ENCODE assay signal across 24 mouse cellular contexts in genomic region chr15:31585238-31585637, GRCm38 (mm10). TPM values are rescaled to one million over a fixed set of nuclear protein-coding genes. Genes with fewer than 3 reads are reported as not detected.
A peak's percentile ranks its signal among the peaks of the same experiment; 100 is the strongest.
DNase-seq lines count a peak whose midpoint lies in the region; ATAC-seq lines count a peak whose summit lies in the region.
"Had no signal": no experiment of that assay in that cellular context is flagged by ENCODE, and none has a peak within 500 bp of the region (broad histone marks: within the 10 kb centered on the region; RNA-seq: fewer than 3 reads in every experiment).

No protein-coding gene starts in this region.

- no peak overlapping the region for H3K4me2 ChIP-seq in embryonic facial prominence, embryonic 14.5 days (ENCODE audit: low read depth, low read length)
- H3K4me2 ChIP-seq in heart, embryonic 13.5 days = peak overlapping the region; percentile 7; the same call in 1 of the 2 replicates
- no peak overlapping the region for H3K4me2 ChIP-seq in neural tube, embryonic 15.5 days
- H3K4me2 ChIP-seq: embryonic facial prominence, embryonic 13.5 days; forebrain, embryonic 12.5 days; hindbrain, embryonic 13.5 days; intestine, embryonic 15.5 days; limb, embryonic 15.5 days; neural tube, embryonic 13.5 days had no signal

- H3K27ac ChIP-seq in embryonic facial prominence, embryonic 14.5 days (replicated peaks; ENCODE audit: low read depth, low read length) = no peak overlapping the region
- no peak overlapping the region for H3K27ac ChIP-seq in embryonic facial prominence, embryonic 10.5 days (replicated peaks)
- no peak overlapping the region for H3K27ac ChIP-seq in heart, embryonic 13.5 days (replicated peaks)
- no peak overlapping the region for H3K27ac ChIP-seq in neural tube, embryonic 15.5 days (replicated peaks)
- H3K27ac ChIP-seq: embryonic facial prominence, embryonic 13.5 days; forebrain, embryonic 12.5 days; heart, embryonic 10.5 days; hindbrain, embryonic 13.5 days; intestine, embryonic 15.5 days; kidney, postnatal 0 days; limb, embryonic 15.5 days; macrophage; neural tube, embryonic 13.5 days; stomach, postnatal 0 days had no signal

- H3K4me1 ChIP-seq in embryonic facial prominence, embryonic 14.5 days (ENCODE audit: control insufficient read depth, insufficient read depth, low read length) = no peaks in the 10 kb centered on the region
- H3K4me1 ChIP-seq in embryonic facial prominence, embryonic 10.5 days = no peaks in the 10 kb centered on the region
- peaks cover 25% of the 10 kb centered on the region for H3K4me1 ChIP-seq in heart, embryonic 13.5 days
- H3K4me1 ChIP-seq in neural tube, embryonic 15.5 days = no peaks in the 10 kb centered on the region
- H3K4me1 ChIP-seq: embryonic facial prominence, embryonic 13.5 days; forebrain, embryonic 12.5 days; hindbrain, embryonic 13.5 days; intestine, embryonic 15.5 days; limb, embryonic 15.5 days; neural tube, embryonic 13.5 days had no signal

- 78% methylated on average over 7 of the region's 7 CpGs for WGBS in embryonic facial prominence, embryonic 14.5 days
- 85% methylated on average over 7 of the region's 7 CpGs for WGBS in embryonic facial prominence, embryonic 10.5 days
- 44% methylated on average over 7 of the region's 7 CpGs for WGBS in heart, embryonic 13.5 days
- WGBS in neural tube, embryonic 15.5 days = 88% methylated on average over 7 of the region's 7 CpGs

- no peak for ATAC-seq in embryonic facial prominence, embryonic 14.5 days (ENCODE audit: low read depth)
- no peak for ATAC-seq in heart, embryonic 13.5 days (ENCODE audit: extremely low read depth, insufficient number of reproducible peaks, low FRiP score, low TSS enrichment)
- no peak for ATAC-seq in neural tube, embryonic 15.5 days (ENCODE audit: low FRiP score)
- ATAC-seq: intestine, embryonic 15.5 days; Patski had no signal

- H3K27me3 ChIP-seq in embryonic facial prominence, embryonic 14.5 days (replicated peaks; ENCODE audit: control insufficient read depth, insufficient read depth, low read length) = no peaks in the 10 kb centered on the region
- H3K27me3 ChIP-seq in embryonic facial prominence, embryonic 10.5 days (replicated peaks; ENCODE audit: low read depth, poor library complexity, severe bottlenecking) = no peaks in the 10 kb centered on the region
- no peaks in the 10 kb centered on the region for H3K27me3 ChIP-seq in heart, embryonic 13.5 days (replicated peaks)
- H3K27me3 ChIP-seq in neural tube, embryonic 15.5 days (replicated peaks) = no peaks in the 10 kb centered on the region
- H3K27me3 ChIP-seq: embryonic facial prominence, embryonic 13.5 days; forebrain, embryonic 12.5 days; hindbrain, embryonic 13.5 days; intestine, embryonic 15.5 days; limb, embryonic 15.5 days; neural tube, embryonic 13.5 days; Patski had no signal

- no peaks in the 10 kb centered on the region for H3K9me3 ChIP-seq in embryonic facial prominence, embryonic 14.5 days (ENCODE audit: control insufficient read depth, low read length)
- H3K9me3 ChIP-seq in embryonic facial prominence, embryonic 10.5 days = no peaks in the 10 kb centered on the region
- no peaks in the 10 kb centered on the region for H3K9me3 ChIP-seq in heart, embryonic 13.5 days
- H3K9me3 ChIP-seq in neural tube, embryonic 15.5 days (replicated peaks) = no peaks in the 10 kb centered on the region
- H3K9me3 ChIP-seq: embryonic facial prominence, embryonic 13.5 days; forebrain, embryonic 12.5 days; heart, embryonic 10.5 days; hindbrain, embryonic 13.5 days; intestine, embryonic 15.5 days; limb, embryonic 15.5 days; neural tube, embryonic 13.5 days had no signal

- H3K9ac ChIP-seq in embryonic facial prominence, embryonic 14.5 days (ENCODE audit: low read depth, low read length) = no peak overlapping the region
- 0 out of 2 replicates have a peak overlapping the region, but pooled peaks have one; percentile 16 for H3K9ac ChIP-seq in heart, embryonic 13.5 days
- H3K9ac ChIP-seq in neural tube, embryonic 15.5 days (replicated peaks) = no peak overlapping the region
- H3K9ac ChIP-seq: embryonic facial prominence, embryonic 13.5 days; forebrain, embryonic 12.5 days; hindbrain, embryonic 13.5 days; intestine, embryonic 15.5 days; limb, embryonic 15.5 days; neural tube, embryonic 13.5 days had no signal

- intact Hi-C loops in heart, postnatal 25 days (cut with DNase I) = loop anchor here (5.0 kb wide), 2 partner anchors 53 to 103 kb away; partner anchors contain the start of gene March6

- peaks cover 14% of the 10 kb centered on the region for H3K36me3 ChIP-seq in embryonic facial prominence, embryonic 14.5 days (ENCODE audit: control insufficient read depth, insufficient read depth, low read length)
- H3K36me3 ChIP-seq in embryonic facial prominence, embryonic 10.5 days (replicated peaks) = peaks cover 19% of the 10 kb centered on the region
- H3K36me3 ChIP-seq in heart, embryonic 13.5 days = peaks cover 19% of the 10 kb centered on the region
- H3K36me3 ChIP-seq in neural tube, embryonic 15.5 days = peaks cover 14% of the 10 kb centered on the region

- no peak overlapping the region for H3K4me3 ChIP-seq in embryonic facial prominence, embryonic 14.5 days (ENCODE audit: low read depth, low read length)
- H3K4me3 ChIP-seq in embryonic facial prominence, embryonic 10.5 days = no peak overlapping the region
- no peak overlapping the region for H3K4me3 ChIP-seq in heart, embryonic 13.5 days
- no peak overlapping the region for H3K4me3 ChIP-seq in neural tube, embryonic 15.5 days (replicated peaks)
- H3K4me3 ChIP-seq: embryonic facial prominence, embryonic 13.5 days; forebrain, embryonic 12.5 days; heart, embryonic 10.5 days; hindbrain, embryonic 13.5 days; intestine, embryonic 15.5 days; limb, embryonic 15.5 days; neural tube, embryonic 13.5 days had no signal

- peak; percentile 37 for DNase-seq in embryonic facial prominence, embryonic 14.5 days (ENCODE audit: low spot score)
- DNase-seq in embryonic facial prominence, embryonic 10.5 days (ENCODE audit: low spot score) = no peak
- DNase-seq in heart, postnatal 25 days (ENCODE audit: low spot score) = no peak
- DNase-seq in right cerebral cortex, adult 18-20 months = peak; percentile 69
- DNase-seq in right cerebral cortex, postnatal 25 days = no peak
- no peak for DNase-seq in lung, postnatal 14 days
- DNase-seq: cerebellum, adult 11-12 months; cerebellum, postnatal 36 days; gastrocnemius, postnatal 10 days; lung, adult 18-20 months; thymus, postnatal 14 days had no signal

RNA-seq across cellular contexts. Expression of gene Cct5, which starts 16.4 kb away (rescaled TPM):
- 494 and 532 TPM in 2 replicates for polyA plus RNA-seq in embryonic facial prominence, embryonic 14.5 days (2014; fragmentation: Nextera tagmentation; extraction: Ambion mirVana)
- polyA plus RNA-seq in embryonic facial prominence, embryonic 10.5 days (2016; fragmentation: Nextera tagmentation; extraction: Ambion mirVana) = 782 and 839 TPM in 2 replicates
- 362 and 387 TPM in 2 replicates for polyA plus RNA-seq in heart, embryonic 13.5 days (2015; fragmentation: Nextera tagmentation; extraction: Ambion mirVana)
- total RNA-seq in heart, postnatal 25 days (2021) = 100 to 1,000 TPM; 147 to 158 TPM
- 473 and 502 TPM in 2 replicates for polyA plus RNA-seq in neural tube, embryonic 15.5 days (2015; fragmentation: Nextera tagmentation; extraction: Ambion mirVana)

RNA-seq across cellular contexts. Expression of gene Fam173b, which starts 16.4 kb away (rescaled TPM):
- 11.7 and 16.2 TPM in 2 replicates for polyA plus RNA-seq in embryonic facial prominence, embryonic 14.5 days (2014; fragmentation: Nextera tagmentation; extraction: Ambion mirVana)
- 13.4 and 14.7 TPM in 2 replicates for polyA plus RNA-seq in embryonic facial prominence, embryonic 10.5 days (2016; fragmentation: Nextera tagmentation; extraction: Ambion mirVana)
- 12.7 and 14.3 TPM in 2 replicates for polyA plus RNA-seq in heart, embryonic 13.5 days (2015; fragmentation: Nextera tagmentation; extraction: Ambion mirVana)
- 10 to 100 TPM; 19.6 to 22.9 TPM for total RNA-seq in heart, postnatal 25 days (2021)
- polyA plus RNA-seq in neural tube, embryonic 15.5 days (2015; fragmentation: Nextera tagmentation; extraction: Ambion mirVana) = 11.1 and 11.6 TPM in 2 replicates

RNA-seq across cellular contexts. Expression of gene Cmbl, which starts 20.0 kb away (rescaled TPM):
- 6.9 and 11.2 TPM in 2 replicates for polyA plus RNA-seq in embryonic facial prominence, embryonic 14.5 days (2014; fragmentation: Nextera tagmentation; extraction: Ambion mirVana)
- polyA plus RNA-seq in embryonic facial prominence, embryonic 10.5 days (2016; fragmentation: Nextera tagmentation; extraction: Ambion mirVana) = 2.3 and 2.5 TPM in 2 replicates
- 9.2 TPM in 2 replicates for polyA plus RNA-seq in heart, embryonic 13.5 days (2015; fragmentation: Nextera tagmentation; extraction: Ambion mirVana)
- 10 to 100 TPM; 28.0 to 31.2 TPM for total RNA-seq in heart, postnatal 25 days (2021)
- polyA plus RNA-seq in neural tube, embryonic 15.5 days (2015; fragmentation: Nextera tagmentation; extraction: Ambion mirVana) = 6.9 and 7.7 TPM in 2 replicates

RNA-seq across cellular contexts. Expression of gene March6, which starts 54.4 kb away (rescaled TPM):
- polyA plus RNA-seq in embryonic facial prominence, embryonic 14.5 days (2014; fragmentation: Nextera tagmentation; extraction: Ambion mirVana) = 33.8 and 35.5 TPM in 2 replicates
- polyA plus RNA-seq in embryonic facial prominence, embryonic 10.5 days (2016; fragmentation: Nextera tagmentation; extraction: Ambion mirVana) = 38.9 and 39.8 TPM in 2 replicates
- 23.7 and 23.9 TPM in 2 replicates for polyA plus RNA-seq in heart, embryonic 13.5 days (2015; fragmentation: Nextera tagmentation; extraction: Ambion mirVana)
- 100 to 1,000 TPM; 100 to 111 TPM for total RNA-seq in heart, postnatal 25 days (2021)
- 57.8 and 63.2 TPM in 2 replicates for polyA plus RNA-seq in neural tube, embryonic 15.5 days (2015; fragmentation: Nextera tagmentation; extraction: Ambion mirVana)

Comparison
In these comparisons a context has a peak if more than half of its experiments do, and no peak if none do; other contexts are left out.
1. DNase-seq: peak in embryonic facial prominence, embryonic 14.5 days (single experiment) and right cerebral cortex, adult 18-20 months (single experiment); none in embryonic facial prominence, embryonic 10.5 days (single experiment), heart, postnatal 25 days (single experiment), right cerebral cortex, postnatal 25 days (single experiment) and lung, postnatal 14 days (single experiment).